ENCODE assay signal across 17 mouse cellular contexts in genomic region chr1:160052556-160053315, GRCm38 (mm10). TPM values are rescaled to one million over a fixed set of nuclear protein-coding genes. Genes with fewer than 3 reads are reported as not detected.
DNase-seq lines count a peak whose midpoint lies in the region; ATAC-seq and TF ChIP-seq lines count a peak whose summit lies in the region.
"Had no signal": no experiment of that assay in that cellular context is flagged by ENCODE, and none has a peak within 500 bp of the region (broad histone marks: within the 10 kb centered on the region; RNA-seq: fewer than 3 reads in every experiment).

No protein-coding gene starts in this region.

- H3K9me3 ChIP-seq in forebrain, postnatal 0 days (ENCODE audit: low read length), result no peaks in the 10 kb centered on the region
- H3K9me3 ChIP-seq: heart, embryonic 10.5 days; limb, embryonic 10.5 days; lung, embryonic 15.5 days had no signal

- H3K27me3 ChIP-seq in forebrain, postnatal 0 days (ENCODE audit: insufficient read depth, low read length), result no peaks in the 10 kb centered on the region
- H3K27me3 ChIP-seq: lung, embryonic 15.5 days had no signal

- H3K36me3 ChIP-seq in forebrain, postnatal 0 days (ENCODE audit: insufficient read depth), result no peaks in the 10 kb centered on the region
- H3K36me3 ChIP-seq: heart, embryonic 10.5 days; limb, embryonic 10.5 days; lung, embryonic 15.5 days had no signal

- no peak overlapping the region for H3K27ac ChIP-seq in forebrain, postnatal 0 days (ENCODE audit: low read depth, low read length)
- H3K27ac ChIP-seq: heart, embryonic 10.5 days; hindbrain, postnatal 0 days; limb, embryonic 10.5 days; lung, embryonic 15.5 days had no signal

- no peak overlapping the region for H3K9ac ChIP-seq in forebrain, postnatal 0 days
- H3K9ac ChIP-seq: lung, embryonic 15.5 days had no signal

- TF ChIP-seq CTCF in forebrain, postnatal 0 days (IDR thresholded peaks at IDR 0.05; ENCODE audit: low read depth), result no peak

- H3K4me3 ChIP-seq in forebrain, postnatal 0 days (ENCODE audit: low read depth, low read length), result no peak overlapping the region
- H3K4me3 ChIP-seq: heart, embryonic 10.5 days; limb, embryonic 10.5 days; lung, embryonic 15.5 days; myocyte had no signal

- H3K4me2 ChIP-seq in forebrain, postnatal 0 days (ENCODE audit: low read depth), result no peak overlapping the region
- H3K4me2 ChIP-seq: lung, embryonic 15.5 days had no signal

- 94% methylated on average over 2 of the region's 2 CpGs for WGBS in forebrain, postnatal 0 days

- DNase-seq in thymus, postnatal 25 days, result peak; percentile 30
- no peak for DNase-seq in thymus, postnatal 0 days (ENCODE audit: low spot score)
- no peak for DNase-seq in urinary bladder, postnatal 36 days (ENCODE audit: low spot score in 2 of 2)
- DNase-seq in adrenal gland, postnatal 14 days, result no peak
- DNase-seq in forebrain, postnatal 0 days, result no peak
- DNase-seq: adrenal gland, postnatal 10 days; cerebellum, postnatal 36 days; gastrocnemius, postnatal 14 days; kidney, adult 8-10 months; layer of hippocampus, postnatal 36 days had no signal

- ATAC-seq in activated CD4-positive, CD25-positive, alpha-beta regulatory T cell, adult 4 months, result peak; percentile 70
- ATAC-seq in megakaryocyte, adult 5-6 weeks (ENCODE audit: poor library complexity, severe bottlenecking), result peak; percentile 68
- ATAC-seq in forebrain, postnatal 0 days, result no peak
- ATAC-seq: hindbrain, postnatal 0 days had no signal

- no peaks in the 10 kb centered on the region for H3K4me1 ChIP-seq in forebrain, postnatal 0 days (ENCODE audit: insufficient read depth)
- H3K4me1 ChIP-seq: limb, embryonic 10.5 days had no signal

RNA-seq across cellular contexts. Expression of gene 4930523C07Rik, which starts 8.6 kb away (rescaled TPM):
- polyA plus RNA-seq in thymus, postnatal 0 days (2015; fragmentation: Nextera tagmentation; extraction: Ambion mirVana), result 87.9 and 98.6 TPM in 2 replicates
- 100 to 1,000 TPM; 144 to 219 TPM for polyA plus RNA-seq in activated CD4-positive, CD25-positive, alpha-beta regulatory T cell, adult 4 months (2017; shearing (Covaris generic))
- 54.6 and 66.3 TPM in 2 replicates for total RNA-seq in megakaryocyte, adult 5-6 weeks (2015)
- 48.8 and 62.2 TPM in 2 replicates for total RNA-seq in megakaryocyte, adult 5-6 weeks (2017)
- 24.5 and 39.8 TPM in 2 replicates for total RNA-seq in adrenal gland, postnatal 14 days (2021)
- 1.0 and 3.3 TPM in 2 replicates for total RNA-seq in forebrain, postnatal 0 days (2014; rRNA removed)
- polyA plus RNA-seq in forebrain, postnatal 0 days (2015; fragmentation: Nextera tagmentation; extraction: Ambion mirVana), result 2.5 and 3.8 TPM in 2 replicates
